Mouse (Mus musculus): Measurements from ENCODE around the gene Rffl.

The Rffl gene

GRCm38 (mm10) chr11:82871031-82871446 lies at the start of gene Rffl:
Gene Rffl (minus strand): TSS chr11:82871210.
- peak; percentile 93 to 96 for DNase-seq (ENCODE audit: low spot score in 2 of 2)

GRCm38 (mm10) chr11:82920768-82921167 lies 49.8 kb upstream of the Rffl start:
- DNase-seq (ENCODE audit: low spot score in 2 of 2) = no peak

- DNase-seq (ENCODE audit: low spot score in 2 of 2) = peak; percentile 72 to 83
Observed at GRCm38 (mm10) chr11:82914711-82915352, 43.8 kb upstream of the Rffl start.

GRCm38 (mm10) chr11:82910679-82911389 lies 39.8 kb upstream of the Rffl start:
- no peak for DNase-seq (ENCODE audit: low spot score in 2 of 2)

GRCm38 (mm10) chr11:82910250-82910649 lies 39.2 kb upstream of the Rffl start, which contains the start of gene Unc45b:
Gene Unc45b (plus strand): TSS chr11:82910550.
- DNase-seq (ENCODE audit: low spot score in 2 of 2) = no peak

- DNase-seq (ENCODE audit: low spot score in 2 of 2) = no peak
Observed at GRCm38 (mm10) chr11:82908608-82908989, 37.6 kb upstream of the Rffl start.

- peak; percentile 94 to 96 for DNase-seq (ENCODE audit: low spot score in 2 of 2)
Observed at GRCm38 (mm10) chr11:82907651-82908607, 36.9 kb upstream of the Rffl start, which contains the start of gene Nle1. Gene Nle1 (minus strand): TSS chr11:82908411.

GRCm38 (mm10) chr11:82905816-82906215 lies 34.8 kb upstream of the Rffl start:
- DNase-seq (ENCODE audit: low spot score in 2 of 2) = no peak

GRCm38 (mm10) chr11:82904952-82905351 lies 33.9 kb upstream of the Rffl start:
- no peak for DNase-seq (ENCODE audit: low spot score in 2 of 2)

GRCm38 (mm10) chr11:82901606-82902310 lies 30.7 kb upstream of the Rffl start:
- DNase-seq (ENCODE audit: low spot score in 2 of 2) = no peak

GRCm38 (mm10) chr11:82899720-82900119 lies 28.7 kb upstream of the Rffl start:
- no peak for DNase-seq (ENCODE audit: low spot score in 2 of 2)

GRCm38 (mm10) chr11:82897478-82897877 lies 26.5 kb upstream of the Rffl start:
- no peak for DNase-seq (ENCODE audit: low spot score in 2 of 2)

GRCm38 (mm10) chr11:82891936-82892335 lies 20.9 kb upstream of the Rffl start, which contains the start of gene Fndc8:
Gene Fndc8 (plus strand): TSS chr11:82892124.
- no peak for DNase-seq (ENCODE audit: low spot score in 2 of 2)

GRCm38 (mm10) chr11:82890342-82890762 lies 19.3 kb upstream of the Rffl start, which contains the start of gene Rad51d:
Gene Rad51d (minus strand): TSS chr11:82890614.
- DNase-seq (ENCODE audit: low spot score in 2 of 2) = peak; percentile 92 to 95

GRCm38 (mm10) chr11:82889524-82890341 lies 18.7 kb upstream of the Rffl start:
- DNase-seq (ENCODE audit: low spot score in 2 of 2) = no peak

GRCm38 (mm10) chr11:82888491-82888946 lies 17.5 kb upstream of the Rffl start:
- DNase-seq (ENCODE audit: low spot score in 2 of 2) = peak; percentile 50 to 55

- DNase-seq (ENCODE audit: low spot score in 2 of 2) = no peak
Observed at GRCm38 (mm10) chr11:82886559-82886958, 15.5 kb upstream of the Rffl start.

- no peak for DNase-seq (ENCODE audit: low spot score in 2 of 2)
Observed at GRCm38 (mm10) chr11:82883180-82883579, 12.2 kb upstream of the Rffl start.

GRCm38 (mm10) chr11:82877726-82878344 lies 6.8 kb upstream of the Rffl start:
- DNase-seq (ENCODE audit: low spot score in 2 of 2) = no peak

GRCm38 (mm10) chr11:82875631-82876030 lies 4.6 kb upstream of the Rffl start:
- no peak for DNase-seq (ENCODE audit: low spot score in 2 of 2)
